Mouse (Mus musculus): ENCODE results near the gene Cd82. TPM values are rescaled to one million over a fixed set of nuclear protein-coding genes. Genes with fewer than 3 reads are reported as not detected.
A peak's percentile ranks its signal among the peaks of the same experiment; 100 is the strongest.

Cd82 gene
- polyA plus RNA-seq, 1 experiment: 411 TPM

DNA sequence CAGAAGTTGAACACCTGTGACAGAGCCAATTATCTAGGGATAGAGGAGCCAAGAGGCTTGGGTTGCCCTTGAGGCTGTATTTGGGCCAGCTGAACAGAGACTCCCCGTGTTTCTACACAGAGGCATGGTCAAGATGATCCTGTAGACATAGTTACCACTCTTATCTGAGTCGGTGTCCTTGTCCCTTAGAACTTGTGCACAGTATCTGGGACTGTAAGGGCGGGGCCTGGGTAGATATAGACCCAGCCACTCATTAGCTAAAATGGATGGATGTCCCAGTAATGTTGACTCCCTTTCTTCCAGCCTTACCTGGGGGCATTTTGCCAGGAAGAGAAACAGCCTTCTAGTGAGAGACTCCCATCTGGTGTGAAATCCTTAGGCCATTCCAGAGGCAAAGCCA lies 3.4 kb upstream of the Cd82 start:
- Histone ChIP-seq H3K79me2 (ENCODE audit: control insufficient read depth, insufficient read depth) (peaks cover 8% of the 10 kb centered on the region), H3K36me3 (ENCODE audit: control insufficient read depth, insufficient read depth) (no peaks in the 10 kb centered on the region), H3K4me2 (ENCODE audit: low read depth) (no peak overlapping the region), H3K27me3 (ENCODE audit: control insufficient read depth, insufficient read depth, insufficient read length) (no peaks in the 10 kb centered on the region), H3ac (ENCODE audit: control insufficient read depth, insufficient read length) (no peak overlapping the region), H3K4me3 (no peak overlapping the region)
- TF ChIP-seq POLR2A (IDR thresholded peaks at IDR 0.05; ENCODE audit: insufficient read length, low read depth) (no peak), USF1 (IDR thresholded peaks at IDR 0.05; ENCODE audit: low read depth) (no peak), MAX (IDR thresholded peaks at IDR 0.05; ENCODE audit: low read depth) (no peak)

DNA sequence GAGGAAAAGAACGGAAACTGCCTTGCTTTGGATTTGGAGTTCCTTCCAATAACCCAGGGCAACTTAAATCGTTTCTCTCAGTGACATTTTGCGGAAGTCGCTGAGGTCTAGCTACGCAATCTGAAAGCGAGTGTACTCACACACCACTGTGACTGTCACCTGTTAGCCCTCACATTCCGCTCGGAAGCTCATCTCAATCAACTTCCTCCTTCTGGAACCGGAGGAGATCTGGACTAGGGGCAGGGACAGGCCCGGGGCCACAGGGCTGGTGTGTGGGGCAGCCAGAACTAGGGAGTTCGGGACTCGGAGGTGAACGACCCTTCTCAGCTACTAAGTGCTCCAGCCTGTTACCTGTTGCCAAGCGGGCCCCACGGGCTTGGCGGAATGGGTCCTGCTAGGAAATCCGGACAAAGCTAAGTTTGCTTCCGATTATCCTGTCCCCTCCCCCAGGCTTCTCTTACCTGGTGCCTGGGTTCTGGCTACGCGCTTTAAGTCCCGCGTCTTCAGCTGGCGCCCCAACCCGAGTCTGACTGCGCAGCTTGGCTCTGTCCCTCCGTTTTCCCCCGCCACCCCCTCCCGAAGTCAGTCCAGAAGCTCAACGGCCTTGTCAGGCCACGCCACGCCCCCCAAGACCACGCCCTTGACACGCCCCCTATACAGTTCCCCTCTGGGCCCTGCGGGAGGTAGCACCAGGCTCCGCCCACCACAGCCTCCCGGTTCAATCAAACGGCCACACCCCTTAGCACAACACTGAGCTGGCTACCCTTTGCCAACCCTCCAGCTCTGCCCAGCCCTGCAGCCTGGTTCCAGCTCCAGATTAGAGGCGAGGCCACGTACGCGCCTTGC lies 848 bp downstream of the Cd82 start:
- Histone ChIP-seq H3K79me2 (ENCODE audit: control insufficient read depth, insufficient read depth) (peaks cover 45% of the 10 kb centered on the region), H3K4me3 (peak overlapping the region; percentile 90), H3K27me3 (ENCODE audit: control insufficient read depth, insufficient read depth, insufficient read length) (no peaks in the 10 kb centered on the region), H3K36me3 (ENCODE audit: control insufficient read depth, insufficient read depth) (peaks cover 4% of the 10 kb centered on the region), H3ac (ENCODE audit: control insufficient read depth, insufficient read length) (peak overlapping the region; percentile 11), H3K4me2 (ENCODE audit: low read depth) (peak overlapping the region; percentile 97)
- TF ChIP-seq POLR2AphosphoS2 (IDR thresholded peaks at IDR 0.05; ENCODE audit: insufficient read length, low read depth): peak; percentile 65
- TF ChIP-seq MYOG (IDR thresholded peaks at IDR 0.05; ENCODE audit: control insufficient read depth in 1 of 3, insufficient read depth in 1 of 3, insufficient read length in 2 of 3, low read depth in 2 of 3): peak in 1 of 3 experiments; percentile 43
- peak in 2 of 3 experiments; percentile 56 to 84 for TF ChIP-seq MYOD1 (IDR thresholded peaks at IDR 0.05; ENCODE audit: control insufficient read depth in 1 of 3, insufficient read length in 2 of 3, low read depth in 2 of 3)
- TF ChIP-seq POLR2A (IDR thresholded peaks at IDR 0.05; ENCODE audit: insufficient read length, low read depth): peak; percentile 71
- TF ChIP-seq E2F4 (IDR thresholded peaks at IDR 0.05; ENCODE audit: insufficient read depth): no peak
- TF ChIP-seq TCF12 (IDR thresholded peaks at IDR 0.05; ENCODE audit: insufficient read depth, poor library complexity, severe bottlenecking): no peak
- TF ChIP-seq SRF (IDR thresholded peaks at IDR 0.05; ENCODE audit: control insufficient read depth, insufficient read length, low read depth): no peak

DNA sequence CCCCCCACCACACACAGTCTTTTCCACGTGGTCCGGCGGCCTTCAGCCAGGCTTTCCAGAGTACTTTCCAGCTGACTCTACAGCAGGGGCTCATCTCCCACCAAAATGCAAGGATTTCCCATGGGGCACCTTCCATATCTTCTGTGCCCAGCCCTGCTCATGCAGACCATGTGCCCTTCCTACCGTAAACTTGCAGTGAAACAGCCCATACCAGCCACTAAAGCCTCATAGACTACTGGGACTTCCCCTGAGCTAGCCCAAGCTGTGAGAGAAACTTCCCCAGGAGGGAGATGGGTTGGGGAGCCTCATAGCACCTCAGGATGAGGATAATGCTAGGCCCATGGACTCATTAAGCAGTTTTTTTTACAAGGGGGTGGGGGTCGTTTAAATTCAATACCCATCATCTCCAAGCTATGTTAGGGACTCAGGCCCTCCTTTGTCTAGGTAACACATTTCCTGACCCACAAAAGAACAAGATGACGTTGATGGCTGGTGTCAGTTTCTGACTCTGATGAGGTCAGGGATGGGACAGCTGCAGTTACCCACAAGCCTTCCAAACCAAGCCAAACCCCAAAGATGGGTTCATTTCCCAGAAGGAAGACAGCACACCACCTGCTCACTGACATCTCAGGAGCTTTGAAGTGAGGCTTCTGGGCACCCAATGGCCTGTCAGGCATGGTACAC lies 2.0 kb downstream of the Cd82 start:
- peak overlapping the region; percentile 90 for H3K4me3 ChIP-seq
- H3K27me3 ChIP-seq (ENCODE audit: control insufficient read depth, insufficient read depth, insufficient read length): no peaks in the 10 kb centered on the region
- H3K79me2 ChIP-seq (ENCODE audit: control insufficient read depth, insufficient read depth): peaks cover 56% of the 10 kb centered on the region
- H3K4me2 ChIP-seq (ENCODE audit: low read depth): peak overlapping the region; percentile 97
- H3ac ChIP-seq (ENCODE audit: control insufficient read depth, insufficient read length): no peak overlapping the region
- TF ChIP-seq REST (IDR thresholded peaks at IDR 0.05; ENCODE audit: insufficient read depth, insufficient read length): no peak
- TF ChIP-seq MYOD1 (IDR thresholded peaks at IDR 0.05; ENCODE audit: control insufficient read depth in 1 of 3, insufficient read length in 2 of 3, low read depth in 2 of 3): peak; percentile 98 to 99 (median 99)
- no peak for TF ChIP-seq MAX (IDR thresholded peaks at IDR 0.05; ENCODE audit: low read depth)
- TF ChIP-seq TCF12 (IDR thresholded peaks at IDR 0.05; ENCODE audit: insufficient read depth, poor library complexity, severe bottlenecking): peak; percentile 91
- no peak for TF ChIP-seq E2F4 (IDR thresholded peaks at IDR 0.05; ENCODE audit: insufficient read depth)
- TF ChIP-seq TCF3 (IDR thresholded peaks at IDR 0.05; ENCODE audit: insufficient read length, low read depth): peak; percentile 73
- no peak for TF ChIP-seq USF1 (IDR thresholded peaks at IDR 0.05; ENCODE audit: low read depth)
- TF ChIP-seq POLR2AphosphoS2 (IDR thresholded peaks at IDR 0.05; ENCODE audit: insufficient read length, low read depth): peak; percentile 25
- peak; percentile 37 to 95 (median 93) for TF ChIP-seq MYOG (IDR thresholded peaks at IDR 0.05; ENCODE audit: control insufficient read depth in 1 of 3, insufficient read depth in 1 of 3, insufficient read length in 2 of 3, low read depth in 2 of 3)
- TF ChIP-seq CEBPB (IDR thresholded peaks at IDR 0.05; ENCODE audit: insufficient read depth, poor library complexity, severe bottlenecking): no peak
- peak; percentile 43 for TF ChIP-seq SRF (IDR thresholded peaks at IDR 0.05; ENCODE audit: control insufficient read depth, insufficient read length, low read depth)
- peak; percentile 42 for TF ChIP-seq POLR2A (IDR thresholded peaks at IDR 0.05; ENCODE audit: insufficient read length, low read depth)
- peaks cover 4% of the 10 kb centered on the region for H3K36me3 ChIP-seq (ENCODE audit: control insufficient read depth, insufficient read depth)

DNA sequence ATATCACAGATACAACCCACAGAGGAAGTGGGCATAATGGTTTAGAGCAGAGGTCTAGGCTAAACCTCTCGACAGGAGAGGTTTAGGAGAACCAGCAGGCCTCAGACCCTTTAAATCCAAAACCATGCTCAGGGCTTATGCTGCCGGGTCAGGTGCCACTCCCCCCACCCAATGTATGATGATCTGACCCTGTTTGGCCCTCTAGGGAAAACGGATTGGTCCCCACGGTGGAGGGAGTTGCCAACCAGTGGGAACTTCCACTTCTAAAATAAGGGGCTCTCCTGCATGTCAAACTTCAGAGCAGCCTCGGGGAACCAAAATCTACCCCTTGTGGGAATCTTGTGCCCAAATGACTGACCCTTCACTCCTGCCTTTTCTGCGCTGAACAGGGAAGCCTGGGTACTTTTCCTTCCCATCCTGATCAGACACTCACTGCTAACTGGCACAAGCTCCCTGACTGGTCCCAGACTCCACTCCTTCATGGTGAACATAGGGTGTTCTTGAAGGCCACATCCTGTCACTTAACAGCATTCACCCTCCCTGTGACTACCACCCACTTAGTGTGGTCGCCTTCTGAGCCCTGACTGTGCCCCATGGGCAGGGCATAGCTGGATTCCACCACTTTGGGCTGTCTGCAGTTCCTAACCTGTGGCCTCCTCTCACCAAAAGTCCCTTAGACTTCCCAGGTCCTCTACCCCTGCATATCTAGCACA lies 3.6 kb downstream of the Cd82 start:
- peak; percentile 49 for TF ChIP-seq POLR2AphosphoS2 (IDR thresholded peaks at IDR 0.05; ENCODE audit: insufficient read length, low read depth)
- no peak for TF ChIP-seq TCF3 (IDR thresholded peaks at IDR 0.05; ENCODE audit: insufficient read length, low read depth)
- no peak for TF ChIP-seq REST (IDR thresholded peaks at IDR 0.05; ENCODE audit: insufficient read depth, insufficient read length)
- TF ChIP-seq MAX (IDR thresholded peaks at IDR 0.05; ENCODE audit: low read depth): no peak
- TF ChIP-seq TCF12 (IDR thresholded peaks at IDR 0.05; ENCODE audit: insufficient read depth, poor library complexity, severe bottlenecking): no peak
- no peak for TF ChIP-seq USF1 (IDR thresholded peaks at IDR 0.05; ENCODE audit: low read depth)
- no peak for TF ChIP-seq MYOG (IDR thresholded peaks at IDR 0.05; ENCODE audit: control insufficient read depth in 1 of 3, insufficient read depth in 1 of 3, insufficient read length in 2 of 3, low read depth in 2 of 3)
- H3K27me3 ChIP-seq (ENCODE audit: control insufficient read depth, insufficient read depth, insufficient read length): no peaks in the 10 kb centered on the region
- peak overlapping the region; percentile 97 for H3K4me2 ChIP-seq (ENCODE audit: low read depth)
- peak overlapping the region; percentile 90 for H3K4me3 ChIP-seq
- no peak overlapping the region for H3ac ChIP-seq (ENCODE audit: control insufficient read depth, insufficient read length)
- peaks cover 4% of the 10 kb centered on the region for H3K36me3 ChIP-seq (ENCODE audit: control insufficient read depth, insufficient read depth)
- peaks cover 70% of the 10 kb centered on the region for H3K79me2 ChIP-seq (ENCODE audit: control insufficient read depth, insufficient read depth)

Data from myocyte (in vitro differentiated cells).